Mouse (Mus musculus) spleen, postnatal 36 days (tissue): ENCODE data around the gene Aldh6a1.

Experiments used
- DNase-seq, 2 experiments: peaks; one replicate each; pipeline ENCODE4 v3.0.0; 2022; ENCODE audit warnings: low spot score in 2 of 2, mixed read lengths in 1 of 2

Gene Aldh6a1

DNA sequence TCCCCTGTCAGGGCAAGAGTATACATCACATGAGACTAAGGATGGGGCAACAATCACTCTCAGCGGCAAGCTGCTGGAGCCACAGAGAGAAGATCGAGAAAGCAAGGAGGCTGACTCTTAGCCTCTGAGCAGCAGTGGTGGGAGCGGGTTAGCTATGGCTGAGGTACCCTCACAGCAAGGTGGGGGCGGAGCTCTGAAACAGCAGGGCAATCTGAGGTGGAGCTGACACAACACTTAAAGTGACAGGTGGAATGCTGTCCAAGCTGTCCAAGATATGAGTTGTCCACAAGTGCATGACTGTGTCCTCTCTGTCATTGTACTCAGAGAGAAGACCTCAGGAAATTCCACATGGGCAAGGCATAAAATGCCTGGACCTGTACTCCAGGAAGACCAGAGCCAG lies 68.4 kb downstream of the Aldh6a1 start:
- no peak for DNase-seq
